Mouse (Mus musculus): Measurements from ENCODE around the gene Mboat7.

Mboat7 gene

GRCm38 (mm10) chr7:3643843-3644242 is 49.5 kb downstream of the Mboat7 start:
- no peak for DNase-seq (ENCODE audit: low spot score in 2 of 2)

- DNase-seq (ENCODE audit: low spot score in 2 of 2) = no peak
Measured at GRCm38 (mm10) chr7:3643412-3643811, 49.9 kb downstream of the Mboat7 start.

- DNase-seq (ENCODE audit: low spot score in 2 of 2) = no peak
Measured at GRCm38 (mm10) chr7:3630478-3630815, 62.9 kb downstream of the Mboat7 start.

GRCm38 (mm10) chr7:3629543-3630477 is 63.5 kb downstream of the Mboat7 start, which contains the start of the genes Tfpt and Prpf31:
Tfpt (minus strand) TSS chr7:3629929.
Prpf31 (plus strand) TSS chr7:3629985.
- DNase-seq (ENCODE audit: low spot score in 2 of 2) = peak; percentile 93 to 95

- DNase-seq (ENCODE audit: low spot score in 2 of 2) = no peak
Measured at GRCm38 (mm10) chr7:3629030-3629429, 64.3 kb downstream of the Mboat7 start.

Data from urinary bladder, postnatal 36 days (tissue).